Mouse (Mus musculus): Measurements from ENCODE around the gene Olfr288.
A peak's percentile ranks its signal among the peaks of the same experiment; 100 is the strongest.

DNA sequence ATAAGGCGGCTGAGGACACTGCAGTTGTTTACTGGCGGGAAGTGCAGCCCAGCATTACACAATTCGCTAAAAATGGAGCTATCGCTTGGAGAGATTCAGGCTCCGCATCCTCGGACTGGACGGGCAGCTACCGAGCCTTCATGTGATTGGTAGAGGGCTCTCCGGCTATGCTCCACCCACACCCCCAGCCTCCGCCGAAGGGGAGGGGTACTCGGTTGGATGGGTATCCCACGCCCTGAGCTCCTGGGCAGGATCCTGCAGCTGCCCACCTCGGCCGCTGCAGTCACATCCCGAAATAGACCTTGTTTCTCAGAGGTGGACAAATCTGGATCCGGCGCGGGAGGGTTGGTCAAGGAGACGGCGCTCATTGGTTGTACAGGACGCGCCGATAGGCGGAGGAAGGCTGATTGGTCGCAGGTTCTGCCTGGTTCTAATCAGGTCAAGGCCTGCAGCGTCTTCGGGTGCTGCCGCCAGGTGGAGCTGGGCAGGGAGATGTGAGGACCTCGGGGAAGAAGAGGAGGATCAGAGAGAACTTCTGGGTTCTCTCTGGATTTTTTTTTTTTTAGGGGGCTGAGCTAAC lies 14.1 kb downstream of the Olfr288 start:
- TF ChIP-seq CTCF (IDR thresholded peaks at IDR 0.05; ENCODE audit: extremely low read depth, insufficient read depth, insufficient read length, insufficient replicate concordance) (peak; percentile 66), POLR2A (IDR thresholded peaks at IDR 0.05; ENCODE audit: low read depth, low read length) (no peak)

Measured in spleen, adult 2 months (tissue).